Mouse (Mus musculus) neutrophil, adult 83 days (primary cell): ENCODE measurements around the gene Tmem267. TPM values are rescaled to one million over a fixed set of nuclear protein-coding genes. Genes with fewer than 3 reads are reported as not detected.

ENCODE experiments used
- total RNA-seq, 2 experiments: library from RNA; stranded (reverse); gene quantifications; one replicate each; pipeline ENCODE4 v1.2.4; 2023

Gene Tmem267
- total RNA-seq = 1 to 10 TPM; 1.3 to 2.4 TPM

DNA sequence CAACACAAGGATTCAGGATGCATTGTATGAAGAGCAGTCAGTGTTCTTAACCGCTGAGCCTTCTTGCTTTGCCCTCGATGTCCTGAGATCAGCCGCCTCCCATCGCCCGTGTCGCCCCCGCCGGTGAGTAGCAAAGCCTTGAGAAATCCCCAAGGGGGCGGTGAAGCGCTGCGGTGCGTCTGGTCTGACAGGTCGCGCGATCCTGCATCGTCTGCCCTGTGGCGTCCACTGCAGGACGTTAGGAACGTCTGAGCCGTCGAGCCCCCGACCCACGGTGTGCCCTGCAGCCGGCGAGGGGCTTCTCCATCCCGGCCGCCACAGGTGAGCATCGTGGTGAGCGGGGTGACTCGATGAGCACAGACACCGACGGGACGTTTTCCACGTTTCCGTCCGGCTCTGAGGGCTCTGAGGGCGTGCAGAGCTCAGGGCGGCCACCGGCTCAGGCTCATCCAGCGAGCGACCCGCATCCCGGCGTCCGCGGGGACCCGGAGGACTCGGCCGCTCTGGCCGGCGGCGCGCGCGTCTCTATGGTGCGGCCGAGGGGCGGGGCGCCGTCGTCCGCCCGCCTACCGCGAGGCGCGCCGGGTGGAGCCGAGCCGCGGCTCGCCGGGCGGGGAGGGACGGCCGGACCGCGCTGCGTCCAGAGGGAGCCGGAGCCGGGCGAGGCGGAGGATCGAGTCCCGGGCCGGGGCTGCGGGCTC is at the start of gene Tmem267, which contains the start of gene 3110070M22Rik:
TSS of gene Tmem267 (plus strand) at position 160 of the 701 bp plus-strand sequence.
TSS of gene 3110070M22Rik (minus strand) at position 504 of the 701 bp plus-strand sequence.

DNA sequence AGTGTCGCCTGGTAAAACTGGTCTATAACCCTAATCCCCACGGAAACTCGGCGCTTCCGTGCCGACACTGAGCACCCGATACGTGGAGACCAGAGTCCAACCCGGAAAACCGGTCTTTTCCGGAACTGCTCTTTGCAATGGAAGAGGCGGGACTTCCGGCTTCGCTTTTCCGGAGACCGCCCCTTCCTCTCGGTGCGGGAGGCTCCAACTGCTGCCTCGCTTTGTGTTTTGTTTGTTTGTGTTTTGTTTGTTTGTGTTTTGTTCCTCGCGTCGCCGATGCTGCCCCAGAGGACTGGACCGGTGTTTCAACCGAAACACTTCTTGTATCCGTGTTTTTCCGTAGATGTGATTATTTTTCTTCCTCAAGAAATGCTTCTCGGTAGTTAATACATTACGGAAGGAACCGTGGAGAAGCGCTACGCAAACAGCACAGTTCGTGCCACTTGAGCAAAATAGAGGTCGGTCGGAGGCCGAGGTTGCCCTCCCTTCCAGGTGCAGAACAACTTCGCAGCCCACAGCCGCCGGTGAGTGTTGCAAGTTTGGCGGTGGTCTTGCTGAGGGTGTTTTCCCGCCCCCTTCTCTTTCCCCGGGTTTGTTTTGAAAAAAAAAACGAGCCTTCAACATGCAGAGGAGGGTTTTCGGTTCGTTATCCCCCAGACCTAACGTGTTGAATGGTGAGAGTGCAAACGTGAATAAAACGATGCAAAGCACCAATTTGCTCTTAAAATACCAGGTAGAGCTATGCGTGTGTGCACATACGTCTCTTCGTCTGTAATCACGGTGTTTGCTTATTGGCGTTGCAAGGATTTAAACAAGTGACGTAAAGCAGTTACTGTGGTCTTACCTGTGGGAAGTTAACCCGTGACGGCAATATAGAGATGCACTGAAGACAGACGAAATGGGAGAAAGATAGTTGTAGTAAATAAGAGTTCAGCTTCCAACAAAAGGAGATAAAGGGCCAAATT is 25.0 kb upstream of the Tmem267 start, which contains the start of gene 4833420G17Rik:
TSS of gene 4833420G17Rik (plus strand) at position 173 of the 965 bp plus-strand sequence.

GRCm38 (mm10) chr13:119623634-119624033 is 135.8 kb downstream of the Tmem267 start, which contains the start of gene Ccl28:
Gene Ccl28 (plus strand): TSS chr13:119623819.

Other genes starting within 250 kb of the Tmem267 start
- 10 to 100 TPM; 40.9 to 41.9 TPM for gene Paip1, start 59.4 kb upstream of the Tmem267 start, total RNA-seq
- gene 4833420G17Rik, start 25.3 kb upstream of the Tmem267 start, total RNA-seq = 10 to 100 TPM; 35.3 to 35.6 TPM
- gene 3110070M22Rik, start 344 bp downstream of the Tmem267 start, total RNA-seq = 1 to 10 TPM in 1 of 2 experiments, under 1 TPM in 1; 0.73 to 1.1 TPM
- not detected for gene Ccl28, start 135.8 kb downstream of the Tmem267 start, total RNA-seq
- gene Hmgcs1, start 202.3 kb downstream of the Tmem267 start, total RNA-seq = 10 to 100 TPM; 18.7 to 21.5 TPM